Mouse (Mus musculus): Measurements from ENCODE around the gene Erg.

DNA sequence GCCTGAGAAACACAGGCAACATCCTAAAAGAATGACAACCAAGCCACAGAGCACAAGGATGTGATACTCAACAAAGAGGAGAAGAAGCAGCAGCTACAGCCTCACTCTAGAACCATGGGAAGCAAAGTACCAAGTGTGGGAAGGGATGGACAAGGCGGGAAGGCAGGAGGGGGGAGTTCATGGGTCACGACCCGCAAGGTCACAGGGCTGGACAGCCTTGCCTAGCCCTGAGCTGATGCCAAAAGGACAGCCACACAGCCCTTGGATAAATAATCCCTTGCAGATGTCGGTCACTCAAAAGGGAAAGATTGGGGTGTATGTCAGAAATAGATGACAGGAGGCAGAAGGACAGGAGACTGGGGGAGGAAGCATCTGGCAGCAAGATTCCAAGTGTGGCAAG, 211.7 kb downstream of the Erg start:
- TF ChIP-seq POLR2A (IDR thresholded peaks at IDR 0.05; ENCODE audit: low read depth, low read length) = no peak
- no peak for TF ChIP-seq CTCF (IDR thresholded peaks at IDR 0.05; ENCODE audit: extremely low read depth, insufficient read length, insufficient replicate concordance, low read depth, low read length)
